Mouse (Mus musculus) lung, postnatal 0 days (tissue): ENCODE data around the gene Kcnk1.

Experiments used
- CTCF ChIP-seq: IDR thresholded peaks from 2 replicates; pipeline ENCODE4 v1.5.1; 2016; ENCODE audit warnings: antibody characterized with exemption, mild to moderate bottlenecking
- EP300 ChIP-seq: IDR thresholded peaks from 2 replicates; pipeline ENCODE4 v1.6.1; 2016; ENCODE audit warnings: antibody characterized with exemption, mild to moderate bottlenecking, control low read depth

DNA sequence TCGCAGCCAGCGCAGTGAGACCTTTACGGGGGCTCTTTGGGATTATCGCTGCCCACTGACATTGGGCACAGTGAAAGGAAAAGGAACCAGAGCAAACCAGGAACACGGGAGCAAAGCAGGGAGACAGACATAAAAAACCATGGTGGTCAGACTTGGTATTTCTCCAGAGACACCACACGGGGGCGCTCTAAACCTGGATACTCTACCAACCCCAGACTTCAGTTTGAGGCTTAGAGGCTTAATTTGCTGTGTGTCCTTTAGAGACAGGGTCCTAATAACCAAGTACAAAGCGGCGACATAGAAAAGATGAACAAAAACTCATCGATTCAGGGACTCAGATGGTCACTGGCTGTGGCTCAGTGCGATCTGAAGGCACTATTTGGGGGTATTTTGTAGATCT lies 39.3 kb upstream of the Kcnk1 start:
- TF ChIP-seq CTCF (peak; percentile 77), EP300 (no peak)
